Mouse (Mus musculus) forebrain, embryonic 13.5 days (tissue): ENCODE data around the gene Urgcp. TPM values are rescaled to one million over a fixed set of nuclear protein-coding genes. Genes with fewer than 3 reads are reported as not detected.

ENCODE experiments used
- ATAC-seq: fragments of 200-750 bp; cut with Nextera tagmentation; 2 replicates; pipeline ENCODE4 v1.8.0; 2017
- H3K27ac ChIP-seq: fragments of 300-500 bp; sonication (generic); 2 replicates; pipeline ENCODE4 v1.5.1; 2015; ENCODE audit warnings: inconsistent platforms, mild to moderate bottlenecking, moderate library complexity
- H3K27me3 ChIP-seq: fragments of 300-500 bp; sonication (generic); 2 replicates; pipeline ENCODE4 v1.6.1; 2015; ENCODE audit warnings: mild to moderate bottlenecking, inconsistent platforms
- H3K36me3 ChIP-seq: fragments of 300-500 bp; sonication (generic); 2 replicates; pipeline ENCODE4 v1.6.1; 2015; ENCODE audit warnings: mild to moderate bottlenecking, inconsistent platforms; ENCODE audit not compliant: poor library complexity, severe bottlenecking
- H3K4me1 ChIP-seq: fragments of 300-500 bp; sonication (generic); 2 replicates; pipeline ENCODE4 v1.6.1; 2015; ENCODE audit warnings: inconsistent platforms
- H3K4me2 ChIP-seq: fragments of 300-500 bp; sonication (generic); 2 replicates; pipeline ENCODE4 v1.6.1; 2015; ENCODE audit warnings: inconsistent platforms, mild to moderate bottlenecking, moderate library complexity
- H3K4me3 ChIP-seq: fragments of 300-500 bp; sonication (generic); 2 replicates; pipeline ENCODE4 v1.5.1; 2015; ENCODE audit warnings: mild to moderate bottlenecking, inconsistent platforms
- H3K9ac ChIP-seq: fragments of 300-500 bp; sonication (generic); 2 replicates; pipeline ENCODE4 v1.6.1; 2015; ENCODE audit warnings: mild to moderate bottlenecking, inconsistent platforms
- H3K9me3 ChIP-seq: fragments of 300-500 bp; sonication (generic); replicated peaks from 2 replicates; pipeline ENCODE4 v1.6.1; 2016; ENCODE audit warnings: inconsistent platforms
- WGBS: fragments of 180-500 bp; shearing (Covaris S2); methylation state at CpG from one replicate; pipeline ENCODE4 v1.1.7; 2015; 5-methylcytosine and 5-hydroxymethylcytosine counted together
- polyA plus RNA-seq: library from polyadenylated mRNA; unstranded; fragments of >200 nt; fragmentation: Nextera tagmentation; extraction: Ambion mirVana; gene quantifications from 2 replicates; pipeline ENCODE4 v1.2.1, GENCODE M21; 2015

The Urgcp gene
- polyA plus RNA-seq, 1 experiment from 2014 or later = 24.9 TPM

DNA sequence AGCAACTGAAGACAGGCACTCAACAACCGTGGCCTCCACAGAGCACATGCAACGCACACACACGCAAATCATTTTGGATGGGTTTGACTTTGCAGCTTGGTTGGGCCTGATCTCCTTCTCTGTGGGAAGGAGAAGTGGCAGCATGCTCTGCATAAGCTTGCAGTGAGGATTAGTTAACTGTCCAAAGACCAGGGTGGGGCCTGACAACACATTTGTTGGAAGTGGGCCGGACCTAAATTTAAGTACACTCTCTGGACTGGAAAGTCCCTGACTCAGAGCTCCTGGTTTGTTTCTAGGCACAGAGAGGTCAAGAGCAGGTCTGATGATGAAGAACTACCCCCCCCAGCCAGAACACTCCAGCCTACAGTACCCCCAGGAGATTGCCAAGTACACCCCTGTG, 27.9 kb downstream of the Urgcp start:
- Histone ChIP-seq H3K9me3 (no peaks in the 10 kb centered on the region), H3K9ac (no peak overlapping the region), H3K27me3 (no peaks in the 10 kb centered on the region), H3K4me1 (no peaks in the 10 kb centered on the region), H3K27ac (no peak overlapping the region), H3K4me3 (no peak overlapping the region), H3K4me2 (no peak overlapping the region), H3K36me3 (no peaks in the 10 kb centered on the region)
- WGBS = 92% methylated on average over 4 of the region's 4 CpGs
- no peak for ATAC-seq

DNA sequence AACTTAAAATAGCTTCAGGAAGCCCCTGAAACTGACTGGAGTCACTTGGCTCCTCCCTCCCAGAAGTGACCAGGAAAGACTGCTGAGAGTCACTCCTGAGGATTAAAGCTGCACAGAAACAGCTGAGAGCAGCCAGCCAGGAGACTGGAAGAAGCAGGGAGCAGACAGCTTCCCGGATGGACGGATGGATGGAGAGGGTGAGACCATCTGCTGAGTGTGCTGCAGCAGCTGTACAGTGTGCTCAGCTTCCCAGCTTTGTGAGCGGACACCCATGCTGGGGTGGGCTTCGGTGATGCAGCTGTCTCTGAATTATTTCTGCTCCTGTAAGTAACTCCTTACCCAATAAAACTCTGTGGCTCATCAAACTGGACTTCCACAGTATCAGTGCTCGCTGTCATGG, 29.8 kb downstream of the Urgcp start:
- no peak for ATAC-seq
- H3K4me3 ChIP-seq = no peak overlapping the region
- 70% methylated on average over 5 of the region's 5 CpGs for WGBS
- H3K27ac ChIP-seq = peak overlapping the region; percentile 40; the same call in 1 of the 2 replicates
- H3K27me3 ChIP-seq = no peaks in the 10 kb centered on the region
- H3K4me2 ChIP-seq = no peak overlapping the region
- H3K4me1 ChIP-seq = no peaks in the 10 kb centered on the region
- no peak overlapping the region for H3K9ac ChIP-seq
- no peaks in the 10 kb centered on the region for H3K36me3 ChIP-seq
- no peaks in the 10 kb centered on the region for H3K9me3 ChIP-seq

DNA sequence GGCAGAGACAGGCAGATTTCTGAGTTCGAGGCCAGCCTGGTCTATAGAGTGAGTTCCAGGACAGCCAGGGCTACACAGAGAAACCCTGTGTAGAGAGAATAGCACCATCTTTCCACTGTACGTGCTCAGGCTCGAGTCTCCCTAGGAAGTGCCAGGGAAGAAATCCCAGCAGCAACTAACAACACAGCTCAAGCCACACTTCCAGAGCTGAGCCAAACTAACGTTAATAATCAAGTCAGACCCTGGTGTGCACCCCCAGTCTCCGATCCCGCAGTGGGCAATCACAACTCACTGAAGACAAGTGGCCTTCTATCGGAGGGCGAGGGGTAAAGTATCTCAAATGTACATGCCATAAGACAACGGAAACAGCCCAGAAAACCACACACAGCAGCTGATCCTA, 32.6 kb downstream of the Urgcp start:
- WGBS = 94% methylated on average over 9 of the region's 9 CpGs
- H3K4me3 ChIP-seq = no peak overlapping the region
- H3K4me2 ChIP-seq = no peak overlapping the region
- peaks cover 2% of the 10 kb centered on the region; the same call in 1 of the 2 replicates for H3K36me3 ChIP-seq
- no peaks in the 10 kb centered on the region for H3K4me1 ChIP-seq
- H3K9ac ChIP-seq = no peak overlapping the region
- no peaks in the 10 kb centered on the region for H3K9me3 ChIP-seq
- H3K27ac ChIP-seq = no peak overlapping the region
- no peaks in the 10 kb centered on the region for H3K27me3 ChIP-seq
- ATAC-seq = no peak

DNA sequence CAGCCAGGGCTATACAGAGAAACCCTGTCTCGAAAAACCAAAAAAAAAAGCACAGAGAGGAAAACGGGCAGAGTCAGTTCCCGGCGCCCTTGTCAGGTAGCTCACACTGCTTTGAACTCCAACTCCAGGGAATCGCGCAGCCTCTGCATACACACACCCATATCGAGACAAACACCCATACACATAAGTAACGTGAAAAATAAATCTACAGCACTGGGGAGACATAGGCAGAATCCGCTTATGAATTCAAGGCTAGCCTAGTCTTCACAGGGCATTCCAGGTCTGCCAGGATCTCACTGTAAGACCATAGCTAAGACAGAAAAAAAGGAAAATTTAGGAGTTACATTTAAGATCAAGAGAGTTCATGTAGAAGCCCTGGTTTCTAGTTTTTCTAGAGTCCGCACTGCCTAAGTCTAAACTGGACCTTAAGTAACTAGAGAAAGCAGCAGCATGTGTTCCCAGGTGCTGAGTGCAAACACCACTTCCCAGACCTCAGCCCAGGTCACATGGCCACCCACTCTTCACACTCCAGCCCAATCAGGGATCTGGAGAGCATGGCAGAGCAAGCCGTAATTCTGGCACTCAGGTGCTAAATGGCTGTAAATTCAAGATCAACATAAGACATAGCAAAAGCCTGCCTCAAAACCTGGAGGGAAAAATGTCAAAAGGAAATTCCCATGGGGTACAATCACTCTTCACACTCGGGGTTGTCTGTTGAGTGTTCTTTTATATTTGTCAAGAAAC, 43.4 kb downstream of the Urgcp start:
- H3K4me1 ChIP-seq = no peaks in the 10 kb centered on the region
- WGBS = 91% methylated on average over 12 of the region's 12 CpGs
- no peaks in the 10 kb centered on the region for H3K27me3 ChIP-seq
- no peaks in the 10 kb centered on the region for H3K9me3 ChIP-seq
- no peak overlapping the region for H3K4me2 ChIP-seq
- H3K9ac ChIP-seq = no peak overlapping the region
- no peak overlapping the region for H3K4me3 ChIP-seq
- ATAC-seq = no peak
- no peak overlapping the region for H3K27ac ChIP-seq
- H3K36me3 ChIP-seq = peaks cover 62% of the 10 kb centered on the region

DNA sequence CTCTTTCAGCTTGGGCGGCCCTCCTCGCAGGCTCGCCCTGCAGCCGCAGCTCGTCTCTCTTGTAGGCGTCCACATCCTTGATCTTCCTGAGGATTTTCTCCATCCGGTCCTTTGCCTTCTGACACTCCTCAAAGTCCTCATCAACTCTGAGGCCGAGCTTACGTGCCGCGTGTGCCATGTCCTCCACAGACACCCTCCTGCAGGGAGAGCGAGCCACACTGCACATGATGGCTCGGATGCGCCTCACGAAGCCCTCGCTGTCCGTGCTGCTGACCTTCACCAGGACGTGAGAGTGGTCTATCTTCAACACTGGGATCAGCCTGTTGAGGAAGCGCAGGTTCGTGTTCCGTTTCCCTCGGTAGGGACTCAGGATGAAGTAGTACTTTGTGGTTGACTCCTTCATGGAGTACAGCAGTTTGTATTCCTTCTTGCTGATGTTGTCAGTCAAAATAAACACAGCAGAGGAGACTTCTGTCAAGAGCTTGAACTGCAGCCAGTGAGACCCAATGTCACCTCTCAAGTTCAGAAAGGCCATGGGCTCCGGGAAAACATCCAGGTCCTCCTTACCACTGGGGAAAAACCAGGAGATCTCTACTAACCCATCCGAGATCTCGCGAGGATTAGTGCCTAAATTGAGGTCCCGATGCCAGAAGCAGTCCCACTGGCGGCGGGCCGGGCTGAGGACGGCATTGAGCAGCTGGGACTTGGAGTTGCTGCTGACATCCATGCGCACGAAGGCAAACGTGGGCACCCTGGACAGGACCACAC, 45.1 kb downstream of the Urgcp start:
- 94% methylated on average over 34 of the region's 34 CpGs for WGBS
- ATAC-seq = no peak
- no peak overlapping the region for H3K4me3 ChIP-seq
- H3K27me3 ChIP-seq = no peaks in the 10 kb centered on the region
- no peak overlapping the region for H3K27ac ChIP-seq
- H3K4me2 ChIP-seq = no peak overlapping the region
- no peaks in the 10 kb centered on the region for H3K9me3 ChIP-seq
- peaks cover 54% of the 10 kb centered on the region for H3K36me3 ChIP-seq
- no peak overlapping the region for H3K9ac ChIP-seq
- H3K4me1 ChIP-seq = no peaks in the 10 kb centered on the region

DNA sequence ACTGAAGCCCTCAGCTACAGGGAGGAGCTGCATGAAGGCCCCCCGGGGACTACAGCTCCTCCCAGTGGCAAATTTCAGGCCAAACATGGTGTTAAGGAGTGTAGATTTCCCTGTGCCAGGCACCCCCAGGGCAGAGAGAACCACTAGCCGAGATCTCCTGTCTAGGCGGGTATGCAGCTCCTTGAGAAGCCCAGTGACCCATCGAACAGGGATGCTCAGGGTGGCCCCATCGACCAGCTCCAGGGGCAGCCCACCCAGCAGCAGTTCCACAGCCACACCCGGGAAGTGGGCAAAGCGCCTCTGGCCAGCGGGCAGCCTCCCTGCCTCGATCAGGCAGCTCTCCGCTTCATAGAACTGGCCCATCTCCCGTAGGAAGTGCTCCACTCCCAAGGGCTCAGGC, 45.9 kb downstream of the Urgcp start:
- Histone ChIP-seq H3K4me2 (no peak overlapping the region), H3K36me3 (peaks cover 51% of the 10 kb centered on the region), H3K27me3 (no peaks in the 10 kb centered on the region), H3K4me3 (no peak overlapping the region), H3K9ac (no peak overlapping the region), H3K27ac (no peak overlapping the region), H3K4me1 (no peaks in the 10 kb centered on the region), H3K9me3 (no peaks in the 10 kb centered on the region)
- 95% methylated on average over 11 of the region's 11 CpGs for WGBS
- no peak for ATAC-seq

DNA sequence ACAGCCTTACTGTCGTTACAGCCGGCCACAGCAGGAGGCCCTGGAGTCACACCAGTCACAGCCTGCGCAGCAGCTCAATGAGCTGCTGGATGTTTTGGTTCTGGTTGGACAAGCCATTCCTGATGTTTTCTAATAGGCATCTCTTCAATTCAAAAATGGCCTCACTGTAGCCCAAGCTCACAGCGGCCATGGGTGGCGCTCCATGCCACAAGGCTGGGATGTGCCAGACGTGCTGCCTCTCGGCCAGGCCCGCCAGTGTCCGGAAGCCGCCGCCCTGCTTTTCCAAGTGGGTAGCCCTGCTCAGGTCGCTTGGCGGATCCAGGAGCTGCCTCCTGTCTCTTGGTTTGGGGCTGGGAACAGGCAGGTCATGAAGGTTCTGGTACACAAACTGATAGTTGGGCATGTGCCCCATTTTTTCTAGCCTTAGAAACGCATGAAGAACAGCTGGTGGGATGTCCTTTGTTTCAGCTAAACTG, 46.5 kb downstream of the Urgcp start, which contains the start of gene Mrps24:
Gene Mrps24 (minus strand): TSS at position 51 of the 476 bp plus-strand sequence.
- Histone ChIP-seq H3K4me1 (no peaks in the 10 kb centered on the region), H3K27me3 (no peaks in the 10 kb centered on the region), H3K36me3 (peaks cover 51% of the 10 kb centered on the region), H3K9ac (no peak within 1 kb of the TSS), H3K27ac (no peak within 1 kb of the TSS), H3K4me2 (no peak within 1 kb of the TSS), H3K9me3 (no peaks in the 10 kb centered on the region), H3K4me3 (no peak within 1 kb of the TSS)
- ATAC-seq = no peak
- WGBS = 80% methylated on average over 14 of the region's 14 CpGs

DNA sequence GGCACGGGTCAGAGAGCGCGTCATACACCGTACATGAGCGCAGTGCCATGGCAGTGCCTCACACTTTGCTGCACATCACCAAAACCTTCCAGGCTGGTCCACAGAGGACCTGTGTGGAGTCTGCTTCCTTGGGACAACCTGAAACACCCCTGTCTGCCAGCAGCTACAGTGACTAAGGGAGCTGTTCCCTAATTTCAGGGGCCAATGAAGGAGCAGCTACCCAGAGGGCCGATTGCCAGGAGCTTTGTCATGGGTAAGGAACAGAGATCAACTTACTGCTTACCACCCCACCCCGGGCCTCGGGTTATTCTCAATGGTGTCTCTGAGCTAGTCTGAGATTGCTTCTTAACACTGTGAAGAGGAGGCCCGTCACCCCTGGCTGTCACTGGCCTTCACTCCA, 47.0 kb downstream of the Urgcp start:
- WGBS = 89% methylated on average over 9 of the region's 9 CpGs
- Histone ChIP-seq H3K4me1 (no peaks in the 10 kb centered on the region), H3K36me3 (peaks cover 51% of the 10 kb centered on the region), H3K4me2 (no peak overlapping the region), H3K9me3 (no peaks in the 10 kb centered on the region), H3K4me3 (no peak overlapping the region), H3K27ac (no peak overlapping the region), H3K27me3 (no peaks in the 10 kb centered on the region), H3K9ac (no peak overlapping the region)
- no peak for ATAC-seq

DNA sequence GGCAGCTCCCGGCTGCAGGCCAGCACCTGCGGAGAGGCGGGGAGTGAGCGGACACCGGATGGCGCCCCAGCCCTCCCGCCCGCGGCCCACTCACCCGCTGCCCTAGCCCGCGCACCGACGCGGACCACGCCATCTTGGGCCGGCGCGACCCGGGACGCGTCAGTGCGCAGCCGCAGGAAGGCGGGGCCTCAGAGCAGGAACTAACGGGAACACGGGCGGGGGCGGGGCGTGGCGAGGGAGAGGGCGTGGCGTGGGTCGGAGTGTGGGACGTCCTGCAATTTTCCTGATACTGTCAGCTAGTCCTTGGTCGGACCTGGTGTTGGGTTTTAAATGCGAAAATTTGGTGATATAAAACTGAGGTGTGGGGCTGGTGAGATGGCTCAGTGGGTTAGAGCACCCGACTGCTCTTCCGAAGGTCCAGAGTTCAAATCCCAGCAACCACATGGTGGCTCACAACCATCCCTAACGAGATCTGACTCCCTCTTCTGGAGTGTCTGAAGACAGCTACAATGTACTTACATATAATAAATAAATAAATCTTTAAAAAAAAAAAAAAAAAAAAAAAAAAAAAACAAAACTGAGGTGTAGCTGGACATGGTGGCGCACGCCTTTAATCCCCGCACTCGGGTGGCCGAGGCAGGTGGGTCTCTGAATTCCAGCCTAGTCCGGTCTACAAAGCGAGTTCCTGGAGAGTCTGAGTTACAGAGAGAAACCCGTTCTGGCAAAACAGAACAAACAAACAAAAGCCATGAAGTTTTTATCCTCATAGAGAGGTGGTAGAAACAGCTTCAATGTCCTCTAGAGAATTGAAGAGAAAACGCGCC, 54.4 kb downstream of the Urgcp start:
- Histone ChIP-seq H3K4me2 (peak overlapping the region; percentile 85), H3K27me3 (no peaks in the 10 kb centered on the region), H3K4me3 (peak overlapping the region; percentile 65), H3K36me3 (peaks cover 21% of the 10 kb centered on the region), H3K27ac (no peak overlapping the region), H3K9ac (peak overlapping the region; percentile 84), H3K9me3 (no peaks in the 10 kb centered on the region), H3K4me1 (peaks cover 16% of the 10 kb centered on the region)
- WGBS = 19% methylated on average over 49 of the region's 50 CpGs
- ATAC-seq = peak; percentile 97

DNA sequence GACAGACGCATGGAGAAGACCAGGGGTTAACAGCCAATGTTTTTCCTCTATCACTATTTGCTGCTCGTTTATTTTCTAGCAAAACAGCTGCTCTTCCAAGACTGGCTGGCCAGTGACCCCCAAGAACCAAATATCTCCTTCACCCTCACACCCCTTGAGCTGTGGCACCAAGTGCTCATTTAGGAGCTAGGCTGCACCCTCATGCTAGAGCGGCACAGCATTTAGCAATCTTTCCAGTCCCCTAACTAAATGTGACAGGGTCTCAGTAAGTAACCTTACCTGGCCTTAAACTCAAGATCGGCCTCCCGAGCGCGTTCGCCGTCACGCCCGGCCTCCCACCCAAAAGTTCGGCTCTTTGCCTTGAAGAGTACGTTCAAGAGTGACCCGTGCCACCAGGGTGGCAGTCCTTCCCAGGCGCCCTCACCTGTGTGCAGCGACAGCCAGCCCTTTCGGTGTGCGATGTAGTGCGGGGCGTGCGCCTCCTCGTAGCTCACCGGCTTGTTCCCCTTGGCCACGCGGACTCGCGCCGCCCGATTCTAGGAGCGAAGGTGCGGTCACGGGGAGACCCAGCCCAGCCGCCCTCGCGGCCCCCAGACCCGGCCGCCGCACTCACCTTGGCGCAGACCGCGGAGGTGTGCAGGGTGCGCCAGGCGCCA, 55.2 kb downstream of the Urgcp start:
- H3K27me3 ChIP-seq = no peaks in the 10 kb centered on the region
- no peak overlapping the region for H3K27ac ChIP-seq
- H3K4me3 ChIP-seq = peak overlapping the region; percentile 65
- peak overlapping the region; percentile 84 for H3K9ac ChIP-seq
- peaks cover 19% of the 10 kb centered on the region for H3K4me1 ChIP-seq
- peak; percentile 81 for ATAC-seq
- WGBS = 1% methylated on average over 36 of the region's 43 CpGs
- peaks cover 24% of the 10 kb centered on the region for H3K36me3 ChIP-seq
- no peaks in the 10 kb centered on the region for H3K9me3 ChIP-seq
- peak overlapping the region; percentile 85 for H3K4me2 ChIP-seq

DNA sequence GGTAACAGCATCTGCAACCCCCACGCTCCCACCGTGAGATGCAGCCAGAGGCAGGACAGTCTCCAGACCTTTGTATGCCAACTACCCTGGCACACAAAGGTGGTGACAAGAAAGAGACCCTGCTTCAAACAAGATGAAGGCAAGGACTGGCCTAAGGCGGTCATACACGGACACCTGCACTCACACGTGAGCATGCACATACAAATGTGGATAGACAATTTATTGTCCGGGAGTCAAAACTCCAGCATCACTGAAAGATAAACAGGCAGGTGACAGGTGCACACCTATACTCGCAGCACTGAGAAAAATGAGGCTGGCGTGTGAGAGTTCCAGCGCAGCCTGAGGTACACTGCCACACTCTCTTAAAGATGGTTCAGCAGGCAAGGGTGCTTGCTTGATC, 56.2 kb downstream of the Urgcp start:
- Histone ChIP-seq H3K36me3 (peaks cover 24% of the 10 kb centered on the region), H3K4me2 (peak overlapping the region; percentile 85), H3K4me1 (peaks cover 19% of the 10 kb centered on the region), H3K9me3 (no peaks in the 10 kb centered on the region), H3K9ac (peak overlapping the region; percentile 84; the same call in 1 of the 2 replicates), H3K27ac (no peak overlapping the region), H3K27me3 (no peaks in the 10 kb centered on the region), H3K4me3 (peak overlapping the region; percentile 65)
- WGBS = 94% methylated on average over 9 of the region's 9 CpGs
- ATAC-seq = no peak
